Mouse (Mus musculus) urinary bladder, postnatal 0 days (tissue): ENCODE measurements around the gene Kiz. TPM values are rescaled to one million over a fixed set of nuclear protein-coding genes. Genes with fewer than 3 reads are reported as not detected.

ENCODE experiments used
- polyA plus RNA-seq: library from polyadenylated mRNA; unstranded; fragments of >200 nt; fragmentation: Nextera tagmentation; extraction: Ambion mirVana; gene quantifications from 2 replicates; pipeline ENCODE4 v1.2.1, GENCODE M21; 2015

Gene Kiz
- 28.3 and 34.2 TPM in 2 replicates for polyA plus RNA-seq

GRCm38 (mm10) chr2:146855599-146856039 is at the start of gene Kiz:
Gene Kiz (plus strand): TSS chr2:146855864.

GRCm38 (mm10) chr2:147012623-147013184 is 157.0 kb downstream of the Kiz start, which contains the start of gene Xrn2:
Gene Xrn2 (plus strand): TSS chr2:147012996.

Other genes with a start within 250 kb of the Kiz start
- gene Xrn2, start 157.1 kb downstream of the Kiz start, polyA plus RNA-seq: 38.3 and 42.6 TPM in 2 replicates
- not detected in 2 replicates for gene Nkx2-4, start 229.6 kb downstream of the Kiz start, polyA plus RNA-seq